Mouse (Mus musculus): ENCODE measurements around the gene Mst1.

Gene Mst1

DNA sequence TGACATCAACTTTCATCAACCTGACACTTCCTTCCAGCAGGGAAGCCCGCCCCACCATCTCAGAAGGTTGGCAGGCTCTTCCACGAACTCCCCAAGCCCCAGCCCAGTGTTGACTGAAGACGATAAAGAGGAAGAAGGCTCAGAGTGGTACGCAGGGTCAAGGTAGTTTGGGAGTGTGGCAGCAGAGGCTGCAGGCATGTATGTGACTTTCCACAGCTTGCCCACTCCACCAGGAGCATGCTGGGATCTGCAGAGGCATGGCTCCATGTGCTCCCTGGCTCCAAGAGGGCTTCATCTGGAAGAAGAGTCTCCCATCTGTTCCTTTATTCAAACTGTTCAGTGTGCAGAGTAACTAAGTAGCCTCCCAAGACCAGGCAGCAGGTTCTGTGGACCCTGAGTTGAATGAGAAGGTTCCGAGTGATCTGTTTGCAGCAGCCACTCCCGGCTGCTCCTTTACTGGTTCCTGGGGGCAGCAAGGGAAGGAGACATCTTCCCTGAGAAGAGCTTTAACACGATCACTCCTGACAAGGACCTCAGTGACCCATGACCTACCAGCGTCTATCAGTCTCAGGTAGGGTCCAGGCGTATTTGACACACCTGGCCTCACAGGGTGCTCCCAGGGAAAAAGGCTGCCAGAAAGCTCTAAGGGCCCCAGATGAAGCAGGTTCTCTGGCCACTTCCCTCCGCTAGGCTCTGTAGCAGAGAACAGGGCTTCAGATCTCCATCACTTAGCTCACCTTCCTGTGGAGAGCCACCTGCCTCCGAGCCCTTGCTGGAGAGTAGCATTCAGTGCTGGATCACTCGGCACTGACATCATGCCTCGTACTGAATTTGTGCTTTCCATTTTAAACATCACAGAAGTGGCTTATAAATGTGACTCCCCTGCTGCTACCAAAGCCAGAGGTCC is 49.1 kb downstream of the Mst1 start:
- no peak for DNase-seq (ENCODE audit: low spot score)

DNA sequence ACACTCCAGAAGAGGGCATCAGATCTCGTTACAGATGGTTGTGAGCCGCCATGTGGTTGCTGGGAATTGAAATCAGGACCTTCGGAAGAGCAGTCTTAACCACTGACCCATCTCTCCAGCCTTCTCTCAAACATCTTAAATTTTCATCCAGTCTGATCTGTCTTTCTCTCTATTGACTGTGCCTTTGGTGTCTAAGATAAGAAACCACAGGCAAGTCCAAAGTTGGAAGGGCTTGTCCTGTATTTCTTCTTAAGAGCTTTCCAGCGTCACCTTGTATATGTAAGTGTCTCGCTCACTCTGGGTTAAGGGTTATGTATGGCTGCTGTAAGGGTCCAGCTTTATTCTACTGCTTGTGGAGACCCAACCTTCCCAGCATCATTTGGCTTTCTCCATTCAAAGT is 51.3 kb downstream of the Mst1 start:
- DNase-seq (ENCODE audit: low spot score), result no peak

GRCm38 (mm10) chr9:108132373-108132772 is 52.1 kb downstream of the Mst1 start:
- DNase-seq (ENCODE audit: low spot score), result no peak

- no peak for DNase-seq (ENCODE audit: low spot score)
Observed at GRCm38 (mm10) chr9:108133478-108133877, 53.2 kb downstream of the Mst1 start.
